Mouse (Mus musculus): ENCODE measurements around the gene Fam3b. TPM values are rescaled to one million over a fixed set of nuclear protein-coding genes. Genes with fewer than 3 reads are reported as not detected.

Gene Fam3b
- polyA plus RNA-seq, 1 experiment from 2014 or later: not detected

- Histone ChIP-seq H3K27ac (replicated peaks) (no peak overlapping the region), H3K27me3 (ENCODE audit: low read depth, poor library complexity, severe bottlenecking) (no peaks in the 10 kb centered on the region), H3K36me3 (no peaks in the 10 kb centered on the region), H3K4me1 (no peaks in the 10 kb centered on the region), H3K9me3 (replicated peaks) (no peaks in the 10 kb centered on the region), H3K4me3 (no peak overlapping the region)
- DNase-seq (ENCODE audit: low spot score): no peak
Observed at GRCm38 (mm10) chr16:97511495-97511894, 3.1 kb downstream of the Fam3b start.

- 83% methylated on average over 5 of the region's 5 CpGs for WGBS
- no peaks in the 10 kb centered on the region for H3K4me1 ChIP-seq
- H3K9me3 ChIP-seq (replicated peaks): no peaks in the 10 kb centered on the region
- no peaks in the 10 kb centered on the region for H3K36me3 ChIP-seq
- no peak overlapping the region for H3K27ac ChIP-seq (replicated peaks)
- H3K4me3 ChIP-seq: no peak overlapping the region
- DNase-seq (ENCODE audit: low spot score): no peak
- no peaks in the 10 kb centered on the region for H3K27me3 ChIP-seq (ENCODE audit: low read depth, poor library complexity, severe bottlenecking)
Observed at GRCm38 (mm10) chr16:97510849-97511248, 3.8 kb downstream of the Fam3b start.

- H3K27ac ChIP-seq (replicated peaks): no peak overlapping the region
- H3K9me3 ChIP-seq (replicated peaks): no peaks in the 10 kb centered on the region
- no peaks in the 10 kb centered on the region for H3K36me3 ChIP-seq
- H3K27me3 ChIP-seq (ENCODE audit: low read depth, poor library complexity, severe bottlenecking): no peaks in the 10 kb centered on the region
- DNase-seq (ENCODE audit: low spot score): no peak
- H3K4me3 ChIP-seq: no peak overlapping the region
- H3K4me1 ChIP-seq: no peaks in the 10 kb centered on the region
Observed at GRCm38 (mm10) chr16:97507783-97508182, 6.8 kb downstream of the Fam3b start.

GRCm38 (mm10) chr16:97504793-97505192, 9.8 kb downstream of the Fam3b start:
- WGBS: 81% methylated on average over 3 of the region's 3 CpGs
- DNase-seq (ENCODE audit: low spot score): no peak
- Histone ChIP-seq H3K9me3 (replicated peaks) (no peaks in the 10 kb centered on the region), H3K4me1 (no peaks in the 10 kb centered on the region), H3K27ac (replicated peaks) (no peak overlapping the region), H3K4me3 (no peak overlapping the region), H3K36me3 (no peaks in the 10 kb centered on the region), H3K27me3 (ENCODE audit: low read depth, poor library complexity, severe bottlenecking) (no peaks in the 10 kb centered on the region)

DNA sequence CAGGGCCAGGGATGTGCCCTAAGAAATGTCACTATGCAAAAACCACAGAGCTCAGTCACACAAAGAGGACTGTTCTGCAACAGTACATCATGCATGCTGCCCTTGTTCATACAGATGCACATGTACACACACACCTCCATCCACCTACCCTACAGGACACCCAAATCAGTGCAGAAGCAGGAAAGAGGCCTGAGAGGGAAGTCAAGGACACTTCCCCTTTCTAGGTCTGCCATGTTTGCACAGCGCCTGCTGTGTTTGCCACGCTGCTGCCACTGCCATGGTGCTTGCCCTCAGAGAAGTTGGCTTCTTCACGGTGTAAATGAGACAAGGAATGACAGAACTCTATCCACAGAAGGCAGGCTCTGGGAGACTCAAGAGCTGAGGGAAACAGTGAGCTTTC, 10.8 kb downstream of the Fam3b start:
- 80% methylated on average over 3 of the region's 3 CpGs for WGBS
- no peak for DNase-seq (ENCODE audit: low spot score)
- Histone ChIP-seq H3K36me3 (no peaks in the 10 kb centered on the region), H3K9me3 (replicated peaks) (no peaks in the 10 kb centered on the region), H3K27me3 (ENCODE audit: low read depth, poor library complexity, severe bottlenecking) (no peaks in the 10 kb centered on the region), H3K4me3 (no peak overlapping the region), H3K4me1 (no peaks in the 10 kb centered on the region), H3K27ac (replicated peaks) (no peak overlapping the region)

DNA sequence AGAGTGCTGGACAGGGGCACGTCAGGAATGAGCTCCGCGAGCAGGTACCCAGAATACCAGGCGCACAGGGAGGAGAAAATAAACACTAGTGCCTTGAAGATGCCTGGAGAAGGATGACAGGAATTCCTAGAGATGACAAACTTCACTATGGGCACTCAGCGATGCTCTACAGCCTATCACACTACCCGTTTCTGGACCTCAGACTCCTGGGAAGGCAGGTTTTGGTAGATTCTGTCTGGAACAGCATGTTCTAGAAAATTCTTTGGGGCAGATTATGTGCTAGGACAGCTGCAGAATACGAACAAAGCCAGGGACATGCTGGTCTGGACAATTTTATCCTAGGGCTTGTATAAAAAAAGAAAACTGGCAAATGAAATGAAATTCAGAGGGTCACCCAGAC, 13.7 kb downstream of the Fam3b start:
- no peak overlapping the region for H3K4me3 ChIP-seq
- WGBS: 92% methylated on average over 7 of the region's 7 CpGs

DNA sequence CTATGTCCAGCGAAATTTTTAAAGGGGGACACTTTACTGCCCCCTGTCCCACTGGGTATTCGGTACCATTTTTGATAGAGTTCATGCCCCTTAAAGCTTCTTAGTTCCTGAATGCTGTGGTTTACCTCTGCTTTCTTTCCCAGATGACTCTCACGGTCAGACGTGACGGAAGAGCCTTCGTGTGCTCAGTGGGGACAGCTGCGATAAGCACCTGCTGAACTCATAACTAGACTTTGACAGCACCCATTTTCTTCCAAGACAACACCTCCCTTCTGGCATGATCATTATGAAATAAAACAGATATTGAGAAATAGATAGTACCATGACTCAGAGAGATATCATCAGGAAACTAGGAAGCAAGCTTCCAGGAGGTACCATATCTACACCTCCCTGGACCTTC, 15.2 kb downstream of the Fam3b start:
- Histone ChIP-seq H3K4me3 (no peak overlapping the region), H3K27me3 (ENCODE audit: low read depth, poor library complexity, severe bottlenecking) (no peaks in the 10 kb centered on the region), H3K27ac (replicated peaks) (no peak overlapping the region), H3K4me1 (no peaks in the 10 kb centered on the region), H3K9me3 (replicated peaks) (no peaks in the 10 kb centered on the region), H3K36me3 (no peaks in the 10 kb centered on the region)
- no peak for DNase-seq (ENCODE audit: low spot score)
- 89% methylated on average over 7 of the region's 7 CpGs for WGBS

More for the DNA sequence above, 13.7 kb downstream of the Fam3b start:
- Histone ChIP-seq H3K27ac (replicated peaks) (no peak overlapping the region), H3K36me3 (no peaks in the 10 kb centered on the region), H3K4me1 (no peaks in the 10 kb centered on the region), H3K9me3 (replicated peaks) (no peaks in the 10 kb centered on the region), H3K27me3 (ENCODE audit: low read depth, poor library complexity, severe bottlenecking) (no peaks in the 10 kb centered on the region)
- DNase-seq (ENCODE audit: low spot score): no peak

- 98% methylated on average over 3 of the region's 3 CpGs for WGBS
- no peak for DNase-seq (ENCODE audit: low spot score)
- H3K36me3 ChIP-seq: no peaks in the 10 kb centered on the region
- H3K4me1 ChIP-seq: no peaks in the 10 kb centered on the region
- no peaks in the 10 kb centered on the region for H3K9me3 ChIP-seq (replicated peaks)
- no peaks in the 10 kb centered on the region for H3K27me3 ChIP-seq (ENCODE audit: low read depth, poor library complexity, severe bottlenecking)
- no peak overlapping the region for H3K27ac ChIP-seq (replicated peaks)
- no peak overlapping the region for H3K4me3 ChIP-seq
Observed at GRCm38 (mm10) chr16:97498139-97498538, 16.5 kb downstream of the Fam3b start.

DNA sequence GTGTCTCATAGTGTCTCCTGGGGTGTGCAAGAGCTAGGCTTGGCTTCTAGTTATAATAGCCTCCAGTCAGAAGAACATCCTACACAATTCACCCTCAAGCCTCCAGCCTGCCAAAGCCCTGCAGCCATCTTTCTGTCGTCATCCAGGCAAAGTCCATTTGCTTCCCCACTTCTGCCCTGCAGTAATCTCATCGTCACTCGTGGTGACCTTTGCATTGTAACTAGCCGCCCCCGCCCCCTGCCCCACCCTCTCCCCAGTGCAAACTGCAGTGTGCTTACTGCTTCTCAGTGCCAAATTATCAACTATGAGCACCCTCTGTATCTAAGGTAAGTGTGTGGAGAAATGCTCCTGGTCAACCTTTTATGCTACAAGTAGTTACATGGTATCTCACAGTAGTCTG, 16.9 kb downstream of the Fam3b start:
- 58% methylated on average over 5 of the region's 5 CpGs for WGBS
- Histone ChIP-seq H3K27me3 (ENCODE audit: low read depth, poor library complexity, severe bottlenecking) (no peaks in the 10 kb centered on the region), H3K36me3 (no peaks in the 10 kb centered on the region), H3K4me3 (no peak overlapping the region), H3K9me3 (replicated peaks) (no peaks in the 10 kb centered on the region), H3K4me1 (no peaks in the 10 kb centered on the region), H3K27ac (replicated peaks) (no peak overlapping the region)
- DNase-seq (ENCODE audit: low spot score): no peak

GRCm38 (mm10) chr16:97496026-97496425, 18.6 kb downstream of the Fam3b start:
- H3K4me3 ChIP-seq: no peak overlapping the region
- H3K4me1 ChIP-seq: no peaks in the 10 kb centered on the region
- no peaks in the 10 kb centered on the region for H3K9me3 ChIP-seq (replicated peaks)
- no peak for DNase-seq (ENCODE audit: low spot score)
- no peaks in the 10 kb centered on the region for H3K36me3 ChIP-seq
- no peaks in the 10 kb centered on the region for H3K27me3 ChIP-seq (ENCODE audit: low read depth, poor library complexity, severe bottlenecking)
- no peak overlapping the region for H3K27ac ChIP-seq (replicated peaks)
- 66% methylated on average over 3 of the region's 3 CpGs for WGBS

GRCm38 (mm10) chr16:97492369-97492768, 22.2 kb downstream of the Fam3b start:
- Histone ChIP-seq H3K27ac (replicated peaks) (no peak overlapping the region), H3K36me3 (no peaks in the 10 kb centered on the region), H3K9me3 (replicated peaks) (no peaks in the 10 kb centered on the region), H3K27me3 (ENCODE audit: low read depth, poor library complexity, severe bottlenecking) (no peaks in the 10 kb centered on the region), H3K4me3 (no peak overlapping the region), H3K4me1 (no peaks in the 10 kb centered on the region)
- 88% methylated on average over 1 of the region's 1 CpGs for WGBS
- DNase-seq (ENCODE audit: low spot score): no peak

- Histone ChIP-seq H3K27ac (replicated peaks) (no peak overlapping the region), H3K9me3 (replicated peaks) (no peaks in the 10 kb centered on the region), H3K4me1 (no peaks in the 10 kb centered on the region), H3K36me3 (no peaks in the 10 kb centered on the region), H3K4me3 (no peak overlapping the region), H3K27me3 (ENCODE audit: low read depth, poor library complexity, severe bottlenecking) (no peaks in the 10 kb centered on the region)
- WGBS: 77% methylated on average over 2 of the region's 2 CpGs
- no peak for DNase-seq (ENCODE audit: low spot score)
Observed at GRCm38 (mm10) chr16:97478655-97479054, 36.0 kb downstream of the Fam3b start.

DNA sequence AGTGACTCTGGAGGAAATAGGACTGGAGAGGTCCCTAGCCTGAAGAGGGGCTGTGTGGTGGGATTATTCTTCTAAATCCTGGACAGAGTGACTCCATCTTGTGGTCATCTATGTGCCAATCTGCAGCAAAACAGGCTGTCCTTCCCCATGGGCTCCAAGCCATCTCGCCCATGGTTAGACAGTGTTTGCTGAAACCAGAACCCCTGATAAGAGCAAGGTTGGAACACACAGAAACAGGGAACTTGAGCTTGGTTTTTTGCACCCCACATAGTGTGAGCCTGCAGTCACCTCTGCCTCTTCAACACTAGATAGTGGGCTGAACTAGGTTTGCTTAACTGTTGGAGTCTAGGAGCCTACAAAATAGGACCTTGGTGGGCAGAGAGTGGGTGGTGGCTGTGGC, 38.1 kb downstream of the Fam3b start:
- no peak overlapping the region for H3K27ac ChIP-seq (replicated peaks)
- H3K27me3 ChIP-seq (ENCODE audit: low read depth, poor library complexity, severe bottlenecking): no peaks in the 10 kb centered on the region
- DNase-seq (ENCODE audit: low spot score): no peak
- H3K36me3 ChIP-seq: no peaks in the 10 kb centered on the region
- WGBS: 90% methylated on average over 1 of the region's 1 CpGs
- H3K4me1 ChIP-seq: no peaks in the 10 kb centered on the region
- no peaks in the 10 kb centered on the region for H3K9me3 ChIP-seq (replicated peaks)
- no peak overlapping the region for H3K4me3 ChIP-seq

DNA sequence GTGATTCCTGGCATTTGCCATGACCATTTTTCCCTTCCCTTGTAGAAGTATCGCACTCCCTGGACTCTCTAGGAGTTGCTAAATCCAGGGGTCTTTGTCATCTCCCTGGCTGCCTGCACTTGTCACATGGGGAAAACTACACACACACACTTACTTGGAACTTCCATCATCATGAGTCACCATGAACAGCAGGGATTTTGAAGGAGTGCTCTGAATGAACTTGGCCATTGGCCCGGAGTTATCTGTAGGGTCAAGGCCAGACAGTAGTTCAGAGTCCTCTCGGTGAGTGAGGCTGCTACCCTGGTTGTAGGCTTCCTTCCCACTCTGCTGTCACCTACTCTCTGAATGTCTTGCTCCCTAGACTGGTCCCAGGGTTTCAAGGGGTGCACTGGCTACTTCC, 39.0 kb downstream of the Fam3b start:
- 96% methylated on average over 3 of the region's 3 CpGs for WGBS
- no peak for DNase-seq (ENCODE audit: low spot score)
- Histone ChIP-seq H3K27me3 (ENCODE audit: low read depth, poor library complexity, severe bottlenecking) (no peaks in the 10 kb centered on the region), H3K4me3 (no peak overlapping the region), H3K27ac (replicated peaks) (no peak overlapping the region), H3K9me3 (replicated peaks) (no peaks in the 10 kb centered on the region), H3K4me1 (no peaks in the 10 kb centered on the region), H3K36me3 (no peaks in the 10 kb centered on the region)

Data from midbrain, embryonic 10.5 days (tissue).